In the genomic region with DNA sequence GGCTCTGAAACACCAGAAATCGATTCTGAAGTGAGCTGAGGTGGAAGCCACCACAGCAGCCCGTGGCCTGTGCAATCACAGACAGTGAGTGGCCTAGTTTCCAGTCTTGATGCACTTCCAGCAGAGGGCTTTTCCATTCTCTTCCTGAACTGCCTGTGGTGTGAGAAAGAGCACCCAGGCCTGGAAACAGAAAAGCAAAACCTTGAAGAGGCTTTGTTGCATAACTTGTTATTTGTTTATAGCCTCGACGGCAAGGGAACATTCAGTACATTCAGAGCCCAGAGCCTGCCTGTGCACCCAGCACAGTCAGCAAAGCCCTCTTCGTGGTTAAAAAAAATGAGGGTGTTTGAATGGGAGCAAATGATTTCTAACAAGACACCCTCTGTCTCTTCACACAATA, we compare ENCODE assay signal across 15 mouse cellular contexts. TPM values are rescaled to one million over a fixed set of nuclear protein-coding genes. Genes with fewer than 3 reads are reported as not detected.
DNase-seq lines count a peak whose midpoint lies in the region; ATAC-seq and TF ChIP-seq lines count a peak whose summit lies in the region.
"Had no signal": no experiment of that assay in that cellular context is flagged by ENCODE, and none has a peak within 500 bp of the region (broad histone marks: within the 10 kb centered on the region; RNA-seq: fewer than 3 reads in every experiment).

No protein-coding gene starts in this region.

- H3K9ac ChIP-seq in hindbrain, embryonic 16.5 days (ENCODE audit: low read depth, low read length) = no peak overlapping the region
- H3K9ac ChIP-seq: lung, embryonic 15.5 days had no signal

- H3K9me3 ChIP-seq in hindbrain, embryonic 16.5 days (ENCODE audit: control insufficient read depth, low read length) = no peaks in the 10 kb centered on the region
- H3K9me3 ChIP-seq in limb, embryonic 10.5 days (replicated peaks) = no peaks in the 10 kb centered on the region
- H3K9me3 ChIP-seq: lung, embryonic 15.5 days had no signal

- H3K4me2 ChIP-seq in hindbrain, embryonic 16.5 days (ENCODE audit: low read length) = no peak overlapping the region
- H3K4me2 ChIP-seq: lung, embryonic 15.5 days had no signal

- peak overlapping the region; percentile 62; the same call in 1 of the 2 replicates for H3K27ac ChIP-seq in layer of hippocampus, adult 2 months
- no peak overlapping the region for H3K27ac ChIP-seq in hindbrain, embryonic 16.5 days (ENCODE audit: low read depth, low read length)
- no peak overlapping the region for H3K27ac ChIP-seq in limb, embryonic 10.5 days
- H3K27ac ChIP-seq: lung, embryonic 15.5 days had no signal

- H3K27me3 ChIP-seq in hindbrain, embryonic 16.5 days (replicated peaks; ENCODE audit: control insufficient read depth, insufficient read depth, low read length) = no peaks in the 10 kb centered on the region
- no peaks in the 10 kb centered on the region for H3K27me3 ChIP-seq in limb, embryonic 10.5 days (ENCODE audit: low read depth, poor library complexity, severe bottlenecking)
- H3K27me3 ChIP-seq: CH12.LX; lung, embryonic 15.5 days had no signal

- no peak overlapping the region for H3K4me3 ChIP-seq in layer of hippocampus, adult 2 months
- no peak overlapping the region for H3K4me3 ChIP-seq in hindbrain, embryonic 16.5 days (ENCODE audit: low read length)
- no peak overlapping the region for H3K4me3 ChIP-seq in limb, embryonic 10.5 days
- H3K4me3 ChIP-seq: lung, embryonic 15.5 days had no signal

- H3K4me1 ChIP-seq in hindbrain, embryonic 16.5 days (ENCODE audit: control insufficient read depth, insufficient read depth, low read depth, low read length) = no peaks in the 10 kb centered on the region
- H3K4me1 ChIP-seq in limb, embryonic 10.5 days = no peaks in the 10 kb centered on the region
- H3K4me1 ChIP-seq: lung, embryonic 15.5 days had no signal

- H3K36me3 ChIP-seq in hindbrain, embryonic 16.5 days (ENCODE audit: control insufficient read depth, insufficient read depth, low read length) = no peaks in the 10 kb centered on the region
- H3K36me3 ChIP-seq in limb, embryonic 10.5 days = no peaks in the 10 kb centered on the region
- H3K36me3 ChIP-seq: lung, embryonic 15.5 days had no signal

- no peak for DNase-seq in frontal cortex, postnatal 25 days (ENCODE audit: low spot score in 2 of 2)
- peak in 1 of 2 experiments; percentile 20 for DNase-seq in layer of hippocampus, adult 2 months (ENCODE audit: low spot score in 2 of 2)
- DNase-seq in layer of hippocampus, adult 9-10 months (ENCODE audit: low spot score) = no peak
- peak; percentile 30 for DNase-seq in adipocyte (ENCODE audit: low spot score)
- peak; percentile 38 for DNase-seq in brain, adult 2 months (ENCODE audit: low read depth, low spot score)
- no peak for DNase-seq in limb, embryonic 10.5 days (ENCODE audit: low spot score)
- DNase-seq: kidney, adult 2 months; midbrain, embryonic 14.5 days; spleen, adult 18-20 months; thymus, adult 18-20 months had no signal

- 0 out of 2 replicates have a peak, but pooled peaks have one; percentile 19 for TF ChIP-seq CTCF in layer of hippocampus, adult 2 months (conservative IDR thresholded peaks at IDR 0.05)

- peak; percentile 94 for ATAC-seq in frontal cortex, adult (ENCODE audit: low TSS enrichment)
- no peak for ATAC-seq in hindbrain, embryonic 16.5 days

- WGBS in hindbrain, embryonic 16.5 days = 64% methylated on average over 5 of the region's 5 CpGs
- 78% methylated on average over 5 of the region's 5 CpGs for WGBS in limb, embryonic 10.5 days

RNA-seq across cellular contexts. Expression of gene Etnppl, which starts 16.6 kb away (rescaled TPM):
- total RNA-seq in layer of hippocampus, adult 2 months (2021) = 1 to 10 TPM; 8.1 to 8.4 TPM
- 0.10 TPM in 1 of 2 replicates, not detected in the other for polyA plus RNA-seq in hindbrain, embryonic 16.5 days (2015; fragmentation: Nextera tagmentation; extraction: Ambion mirVana)
- not detected in 2 replicates for polyA plus RNA-seq in limb, embryonic 10.5 days (2016; fragmentation: Nextera tagmentation; extraction: Ambion mirVana)
- total RNA-seq: CH12.LX had no signal
- polyA plus RNA-seq: lung, embryonic 15.5 days; midbrain, embryonic 14.5 days; neural tube, embryonic 14.5 days had no signal

Comparison
In these comparisons a context has a peak if more than half of its experiments do, and no peak if none do; other contexts are left out.
1. DNase-seq: peak in adipocyte (single experiment) and brain, adult 2 months (single experiment); none in frontal cortex, postnatal 25 days (0 of 2), layer of hippocampus, adult 9-10 months (single experiment) and limb, embryonic 10.5 days (single experiment).